Mouse (Mus musculus) lung, embryonic 14.5 days (tissue): Measurements from ENCODE around the gene Kremen1. TPM values are rescaled to one million over a fixed set of nuclear protein-coding genes. Genes with fewer than 3 reads are reported as not detected.
A peak's percentile ranks its signal among the peaks of the same experiment; 100 is the strongest.

Experiments
- ATAC-seq: fragments of 200-750 bp; cut with Nextera tagmentation; 2 replicates; pipeline ENCODE4 v1.8.0; 2017; ENCODE audit warnings: mild to moderate bottlenecking, moderate TSS enrichment, moderate library complexity; ENCODE audit not compliant: insufficient read depth
- DNase-seq: peaks from one replicate; pipeline ENCODE4 v3.0.0-alpha.2; 2015
- H3K27ac ChIP-seq: fragments of 300-500 bp; sonication (generic); 2 replicates; pipeline ENCODE4 v1.5.1; 2014; ENCODE audit warnings: low read depth, mild to moderate bottlenecking, moderate library complexity
- H3K27me3 ChIP-seq: fragments of 300-500 bp; sonication (generic); 2 replicates; pipeline ENCODE4 v1.6.1; 2014; ENCODE audit warnings: low read length, control low read depth; ENCODE audit not compliant: insufficient read depth
- H3K36me3 ChIP-seq: fragments of 300-500 bp; sonication (generic); 2 replicates; pipeline ENCODE4 v1.6.1; 2014; ENCODE audit warnings: control low read depth; ENCODE audit not compliant: insufficient read depth
- H3K4me1 ChIP-seq: fragments of 300-500 bp; sonication (generic); 2 replicates; pipeline ENCODE4 v1.6.1; 2014; ENCODE audit warnings: antibody characterized with exemption, control low read depth; ENCODE audit not compliant: insufficient read depth
- H3K4me2 ChIP-seq: fragments of 300-500 bp; sonication (generic); 2 replicates; pipeline ENCODE4 v1.6.1; 2014; ENCODE audit warnings: mild to moderate bottlenecking
- H3K4me3 ChIP-seq: fragments of 300-500 bp; sonication (generic); 2 replicates; pipeline ENCODE4 v1.5.1; 2014; ENCODE audit warnings: low read depth, low read length
- H3K9ac ChIP-seq: fragments of 300-500 bp; sonication (generic); 2 replicates; pipeline ENCODE4 v1.6.1; 2014
- H3K9me3 ChIP-seq: fragments of 300-500 bp; sonication (generic); 2 replicates; pipeline ENCODE4 v1.6.1; 2016; ENCODE audit warnings: low read depth, low read length, control low read depth
- CTCF ChIP-seq: IDR thresholded peaks from 2 replicates; pipeline ENCODE4 v1.5.1; 2016; ENCODE audit warnings: antibody characterized with exemption, low read depth
- WGBS: fragments of 180-500 bp; shearing (Covaris S2); extraction: QIAGEN DNeasy Blood & Tissue Kit; methylation state at CpG from one replicate; pipeline ENCODE4 v1.1.7; 2014; 5-methylcytosine and 5-hydroxymethylcytosine counted together
- polyA plus RNA-seq: library from polyadenylated mRNA; unstranded; fragments of >200 nt; fragmentation: Nextera tagmentation; extraction: Ambion mirVana; gene quantifications from 2 replicates; pipeline ENCODE4 v1.2.1, GENCODE M21; 2014

Kremen1 gene
- polyA plus RNA-seq, 1 experiment from 2014 or later = 14.5 TPM

GRCm38 (mm10) chr11:5243208-5243607 lies 18.1 kb downstream of the Kremen1 start:
- DNase-seq = no peak
- Histone ChIP-seq H3K36me3 (no peaks in the 10 kb centered on the region; the same call in 1 of the 2 replicates), H3K4me3 (no peak overlapping the region), H3K4me1 (peaks cover 27% of the 10 kb centered on the region), H3K9me3 (no peaks in the 10 kb centered on the region), H3K4me2 (no peak overlapping the region), H3K9ac (no peak overlapping the region), H3K27ac (no peak overlapping the region), H3K27me3 (no peaks in the 10 kb centered on the region)
- 86% methylated on average over 7 of the region's 7 CpGs for WGBS
- no peak for ATAC-seq
- TF ChIP-seq CTCF = no peak

- peak; percentile 39 for DNase-seq
- WGBS = 57% methylated on average over 8 of the region's 8 CpGs
- H3K4me3 ChIP-seq = no peak overlapping the region
- ATAC-seq = peak; percentile 36; the same call in 1 of the 2 replicates
- no peaks in the 10 kb centered on the region for H3K9me3 ChIP-seq
- H3K36me3 ChIP-seq = peaks cover 10% of the 10 kb centered on the region
- TF ChIP-seq CTCF = no peak
- no peaks in the 10 kb centered on the region for H3K27me3 ChIP-seq
- H3K9ac ChIP-seq = no peak overlapping the region
- H3K4me2 ChIP-seq = no peak overlapping the region
- peaks cover 27% of the 10 kb centered on the region for H3K4me1 ChIP-seq
- H3K27ac ChIP-seq = peak overlapping the region; percentile 91
Measured at GRCm38 (mm10) chr11:5242158-5242557, 19.2 kb downstream of the Kremen1 start.

GRCm38 (mm10) chr11:5239706-5240690 lies 21.4 kb downstream of the Kremen1 start:
- peak overlapping the region; percentile 91 for H3K27ac ChIP-seq
- DNase-seq (peak; percentile 77), ATAC-seq (peak; percentile 87)
- H3K9ac ChIP-seq = 0 out of 2 replicates have a peak overlapping the region, but pooled peaks have one; percentile 24
- H3K27me3 ChIP-seq = no peaks in the 10 kb centered on the region
- WGBS = 4% methylated on average over 10 of the region's 10 CpGs
- no peak for TF ChIP-seq CTCF
- H3K4me3 ChIP-seq = no peak overlapping the region
- H3K9me3 ChIP-seq = no peaks in the 10 kb centered on the region
- H3K4me1 ChIP-seq = peaks cover 21% of the 10 kb centered on the region
- H3K4me2 ChIP-seq = peak overlapping the region; percentile 43
- peaks cover 10% of the 10 kb centered on the region for H3K36me3 ChIP-seq

- Histone ChIP-seq H3K36me3 (no peaks in the 10 kb centered on the region), H3K9me3 (no peaks in the 10 kb centered on the region), H3K9ac (no peak overlapping the region), H3K27ac (no peak overlapping the region), H3K4me1 (no peaks in the 10 kb centered on the region), H3K4me2 (no peak overlapping the region), H3K4me3 (no peak overlapping the region), H3K27me3 (no peaks in the 10 kb centered on the region)
- WGBS = 33% methylated on average over 6 of the region's 6 CpGs
- ATAC-seq (no peak), DNase-seq (peak; percentile 46)
- no peak for TF ChIP-seq CTCF
Measured at GRCm38 (mm10) chr11:5219910-5220447, 41.4 kb downstream of the Kremen1 start.

- DNase-seq (no peak), ATAC-seq (no peak)
- no peak for TF ChIP-seq CTCF
- H3K27ac ChIP-seq = no peak overlapping the region
- no peak overlapping the region for H3K9ac ChIP-seq
- no peaks in the 10 kb centered on the region for H3K27me3 ChIP-seq
- H3K36me3 ChIP-seq = peaks cover 2% of the 10 kb centered on the region; the same call in 1 of the 2 replicates
- WGBS = 84% methylated on average over 4 of the region's 4 CpGs
- no peak overlapping the region for H3K4me2 ChIP-seq
- no peak overlapping the region for H3K4me3 ChIP-seq
- no peaks in the 10 kb centered on the region for H3K4me1 ChIP-seq
- no peaks in the 10 kb centered on the region for H3K9me3 ChIP-seq
Measured at GRCm38 (mm10) chr11:5219371-5219770, 42.0 kb downstream of the Kremen1 start.

- DNase-seq = no peak
- no peak overlapping the region for H3K27ac ChIP-seq
- no peaks in the 10 kb centered on the region for H3K4me1 ChIP-seq
- H3K4me2 ChIP-seq = no peak overlapping the region
- ATAC-seq = no peak
- peaks cover 11% of the 10 kb centered on the region; the same call in 1 of the 2 replicates for H3K36me3 ChIP-seq
- WGBS = 82% methylated on average over 14 of the region's 14 CpGs
- no peaks in the 10 kb centered on the region for H3K9me3 ChIP-seq
- H3K9ac ChIP-seq = no peak overlapping the region
- no peaks in the 10 kb centered on the region for H3K27me3 ChIP-seq
- no peak for TF ChIP-seq CTCF
- H3K4me3 ChIP-seq = no peak overlapping the region
Measured at GRCm38 (mm10) chr11:5215401-5216187, 45.8 kb downstream of the Kremen1 start.
